Mouse (Mus musculus) small intestine, adult 2 months (tissue): ENCODE measurements around the gene Kirrel3. TPM values are rescaled to one million over a fixed set of nuclear protein-coding genes. Genes with fewer than 3 reads are reported as not detected.

Experiments
- H3K27ac ChIP-seq: fragments of 200-500 bp; 2 replicates; pipeline ENCODE4 v1.5.1; 2012; ENCODE audit warnings: low read depth, low read length, control low read depth, inconsistent platforms; ENCODE audit not compliant: insufficient read depth
- H3K27me3 ChIP-seq: fragments of 200-500 bp; 2 replicates; pipeline ENCODE4 v1.6.1; 2012; ENCODE audit warnings: mild to moderate bottlenecking, moderate library complexity, low read length, inconsistent platforms; ENCODE audit not compliant: control insufficient read depth, insufficient read depth
- H3K36me3 ChIP-seq: fragments of 200-500 bp; 2 replicates; pipeline ENCODE4 v1.6.1; 2012; ENCODE audit warnings: mild to moderate bottlenecking, low read length, control low read depth, inconsistent platforms; ENCODE audit not compliant: control insufficient read depth, insufficient read depth
- H3K4me1 ChIP-seq: fragments of 200-500 bp; 2 replicates; pipeline ENCODE4 v1.6.1; 2012; ENCODE audit warnings: low read length, inconsistent platforms, mixed read lengths; ENCODE audit not compliant: control insufficient read depth, insufficient read depth, insufficient read length
- H3K4me3 ChIP-seq: fragments of 200-500 bp; 2 replicates; pipeline ENCODE4 v1.5.1; 2012; ENCODE audit warnings: low read depth, mild to moderate bottlenecking, control low read depth, inconsistent platforms, low read length, moderate library complexity
- CTCF ChIP-seq: fragments of 200-500 bp; IDR thresholded peaks from 2 replicates; pipeline ENCODE4 v1.5.1; 2012; ENCODE audit warnings: low read depth, mild to moderate bottlenecking, control low read depth, inconsistent platforms, low read length, moderate library complexity, mixed read lengths; ENCODE audit not compliant: insufficient replicate concordance, insufficient read length; ENCODE audit errors: extremely low read depth
- POLR2A ChIP-seq: fragments of 200-500 bp; IDR thresholded peaks from 2 replicates; pipeline ENCODE4 v1.6.1; 2012; ENCODE audit warnings: low read depth, mild to moderate bottlenecking, control low read depth, inconsistent platforms, low read length, moderate library complexity
- WGBS: fragments of 180-500 bp; shearing (Covaris S2); methylation state at CpG from one replicate; pipeline ENCODE4 v1.1.7; 2018; 5-methylcytosine and 5-hydroxymethylcytosine counted together
- polyA plus RNA-seq: library from polyadenylated mRNA; depleted of rRNA; stranded (reverse); fragments of >200 nt; gene quantifications from 2 replicates; pipeline ENCODE4 v1.2.3, GENCODE M21; 2012

Gene Kirrel3
- polyA plus RNA-seq, 1 experiment: 0.22 TPM

DNA sequence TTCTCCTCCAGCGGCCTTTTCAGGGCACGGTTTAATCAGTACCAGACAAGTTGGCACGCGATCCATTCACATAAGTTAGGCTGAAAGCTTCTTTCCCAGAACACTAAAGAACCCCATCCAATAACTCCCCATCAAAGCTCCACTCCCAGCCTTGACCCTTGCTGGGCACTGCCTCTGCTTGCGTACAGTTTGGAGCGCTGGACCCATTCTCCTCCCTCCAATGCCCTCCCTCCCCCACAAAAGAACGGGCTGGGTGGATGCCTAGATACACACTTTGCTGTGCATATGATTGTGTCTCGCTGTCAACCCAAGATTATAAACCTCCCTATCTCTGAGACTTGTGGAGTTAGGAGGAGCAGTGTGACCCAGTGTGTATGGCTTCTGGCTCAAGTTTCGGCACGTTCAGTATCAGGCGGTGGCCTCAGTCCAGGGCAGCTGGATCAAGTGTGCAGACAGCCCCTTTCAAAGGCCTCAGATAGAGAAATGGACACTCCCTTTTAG is 559.4 kb downstream of the Kirrel3 start:
- 64% methylated on average over 11 of the region's 11 CpGs for whole genome bisulfite sequencing
- Histone ChIP-seq H3K4me3 (no peak overlapping the region), H3K27me3 (no peaks in the 10 kb centered on the region), H3K4me1 (no peaks in the 10 kb centered on the region), H3K36me3 (peaks cover 52% of the 10 kb centered on the region), H3K27ac (no peak overlapping the region)
- TF ChIP-seq POLR2A (no peak), CTCF (no peak)

GRCm38 (mm10) chr9:35045756-35046155 is 560.1 kb downstream of the Kirrel3 start:
- H3K4me3 ChIP-seq: no peak overlapping the region
- 69% methylated on average over 2 of the region's 2 CpGs for WGBS

DNA sequence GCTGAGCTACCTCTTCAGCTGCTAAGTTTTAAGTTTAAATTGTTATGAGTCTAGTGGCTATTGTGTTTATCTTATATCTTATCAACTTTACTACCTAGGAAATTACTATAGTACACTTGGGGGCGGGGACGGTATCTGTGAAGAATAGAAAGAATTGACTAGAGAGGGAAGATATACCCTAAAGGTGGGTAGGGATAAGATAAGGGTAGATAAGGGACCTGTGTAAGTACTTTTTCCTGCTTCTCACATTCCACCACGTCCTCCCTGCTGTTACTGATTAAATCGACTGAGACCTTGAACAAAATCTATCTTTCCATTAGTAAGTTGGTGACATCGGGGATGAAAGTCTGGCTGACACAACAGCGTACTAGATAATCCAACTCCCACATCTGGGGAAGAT is 562.8 kb downstream of the Kirrel3 start:
- Histone ChIP-seq H3K36me3 (peaks cover 86% of the 10 kb centered on the region), H3K4me3 (no peak overlapping the region), H3K27me3 (no peaks in the 10 kb centered on the region), H3K27ac (no peak overlapping the region), H3K4me1 (no peaks in the 10 kb centered on the region; the same call in 1 of the 2 replicates)
- WGBS: 33% methylated on average over 6 of the region's 6 CpGs
- TF ChIP-seq POLR2A (no peak), CTCF (no peak)

More at GRCm38 (mm10) chr9:35045756-35046155, 560.1 kb downstream of the Kirrel3 start:
- H3K27ac ChIP-seq: no peak overlapping the region
- no peaks in the 10 kb centered on the region; the same call in 1 of the 2 replicates for H3K4me1 ChIP-seq
- no peak for TF ChIP-seq CTCF
- no peak for TF ChIP-seq POLR2A
- H3K27me3 ChIP-seq: no peaks in the 10 kb centered on the region
- H3K36me3 ChIP-seq: peaks cover 59% of the 10 kb centered on the region

GRCm38 (mm10) chr9:35049891-35050527 is 564.3 kb downstream of the Kirrel3 start:
- WGBS: 90% methylated on average over 3 of the region's 3 CpGs
- H3K4me3 ChIP-seq: no peak overlapping the region
- H3K27ac ChIP-seq: no peak overlapping the region
- no peaks in the 10 kb centered on the region for H3K27me3 ChIP-seq
- H3K4me1 ChIP-seq: peaks cover 2% of the 10 kb centered on the region; the same call in 1 of the 2 replicates
- peaks cover 98% of the 10 kb centered on the region for H3K36me3 ChIP-seq
- no peak for TF ChIP-seq POLR2A
- TF ChIP-seq CTCF: no peak

DNA sequence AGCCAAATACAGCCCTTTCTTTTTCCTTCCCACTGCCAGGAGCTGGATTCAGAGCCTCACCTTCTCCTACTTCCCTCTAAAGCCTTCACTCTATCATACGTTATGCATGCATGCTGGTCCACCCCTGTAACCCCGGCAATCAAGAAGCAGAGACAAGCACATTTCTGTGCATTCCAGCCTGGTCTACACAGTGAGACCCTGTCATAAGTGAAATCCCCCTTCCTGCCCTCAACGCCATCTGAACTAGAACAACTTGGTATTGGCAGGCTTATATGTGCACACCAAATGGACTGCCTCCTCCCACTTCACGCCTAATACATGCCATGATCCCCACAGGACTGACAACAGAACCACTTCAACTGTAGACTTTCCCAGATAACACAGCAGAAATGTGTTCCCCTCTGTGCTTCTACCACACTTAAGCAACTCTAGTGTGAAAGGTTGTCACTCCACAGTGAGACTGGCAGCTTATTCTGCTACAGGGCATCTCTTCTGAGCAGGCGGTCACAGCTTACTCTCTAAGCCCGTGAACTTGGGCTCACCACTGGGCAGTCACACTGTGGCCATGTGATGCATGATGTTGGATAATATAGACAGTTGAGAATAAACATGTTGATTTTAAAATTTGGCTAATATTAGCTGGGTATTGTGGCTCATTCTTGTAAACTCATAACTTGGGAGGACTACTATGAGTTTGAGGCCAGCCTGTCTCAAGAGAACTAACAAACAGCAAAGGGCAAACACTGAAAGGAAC is 565.2 kb downstream of the Kirrel3 start:
- no peak overlapping the region for H3K27ac ChIP-seq

GRCm38 (mm10) chr9:35051666-35052065 is 566.0 kb downstream of the Kirrel3 start:
- no peaks in the 10 kb centered on the region for H3K27me3 ChIP-seq
- TF ChIP-seq POLR2A (no peak), CTCF (no peak)
- H3K4me3 ChIP-seq: no peak overlapping the region
- H3K27ac ChIP-seq: no peak overlapping the region
- peaks cover 98% of the 10 kb centered on the region for H3K36me3 ChIP-seq
- peaks cover 9% of the 10 kb centered on the region for H3K4me1 ChIP-seq
- WGBS: 94% methylated on average over 4 of the region's 4 CpGs

More for the DNA sequence above, 565.2 kb downstream of the Kirrel3 start:
- 95% methylated on average over 6 of the region's 6 CpGs for WGBS
- H3K27me3 ChIP-seq: no peaks in the 10 kb centered on the region
- TF ChIP-seq POLR2A: no peak
- TF ChIP-seq CTCF: no peak
- peaks cover 98% of the 10 kb centered on the region for H3K36me3 ChIP-seq
- no peak overlapping the region for H3K4me3 ChIP-seq
- H3K4me1 ChIP-seq: peaks cover 7% of the 10 kb centered on the region

GRCm38 (mm10) chr9:35052671-35053070 is 567.0 kb downstream of the Kirrel3 start:
- H3K36me3 ChIP-seq: peaks cover 95% of the 10 kb centered on the region
- WGBS: 93% methylated on average over 4 of the region's 4 CpGs
- TF ChIP-seq POLR2A: no peak
- no peak for TF ChIP-seq CTCF
- H3K4me3 ChIP-seq: no peak overlapping the region
- H3K4me1 ChIP-seq: peaks cover 9% of the 10 kb centered on the region
- no peak overlapping the region for H3K27ac ChIP-seq
- H3K27me3 ChIP-seq: no peaks in the 10 kb centered on the region
